Mouse (Mus musculus) CH12.LX (cell line): ENCODE data around the gene Endou. TPM values are rescaled to one million over a fixed set of nuclear protein-coding genes. Genes with fewer than 3 reads are reported as not detected.
A peak's percentile ranks its signal among the peaks of the same experiment; 100 is the strongest.

Experiments
- DNase-seq: peaks from one replicate; pipeline ENCODE4 v3.0.0-alpha.2; 2013; ENCODE audit errors: extremely low read depth
- H3K27ac ChIP-seq: 2 replicates; pipeline ENCODE4 v1.5.1; 2012; ENCODE audit warnings: low read depth, mild to moderate bottlenecking, control low read depth, moderate library complexity; ENCODE audit not compliant: insufficient read depth
- H3K27me3 ChIP-seq: replicated peaks from 2 replicates; pipeline ENCODE3; 2012; ENCODE audit warnings: inconsistent platforms
- H3K36me3 ChIP-seq, 2 experiments: replicated peaks in 1 of 2; 2 replicates each; pipeline versions ENCODE3 to v1.6.1; 2012; ENCODE audit warnings: inconsistent platforms in 1 of 2, low read length in 1 of 2, mild to moderate bottlenecking in 1 of 2, mixed read lengths in 1 of 2, moderate library complexity in 1 of 2; ENCODE audit not compliant: control insufficient read depth in 1 of 2, insufficient read depth in 1 of 2
- H3K4me1 ChIP-seq, 2 experiments: 2 replicates each; pipeline ENCODE4 v1.6.1; 2012; ENCODE audit warnings: inconsistent platforms in 1 of 2, moderate library complexity in 1 of 2; ENCODE audit not compliant: insufficient read depth in 2 of 2, control insufficient read depth in 1 of 2
- H3K4me2 ChIP-seq: 2 replicates; pipeline ENCODE4 v1.6.1; 2012; ENCODE audit warnings: low read depth, mild to moderate bottlenecking, control low read depth; ENCODE audit not compliant: poor library complexity, insufficient read depth, severe bottlenecking
- H3K4me3 ChIP-seq, 3 experiments: fragments of 150-350 bp in 1 of 3; sonication (generic) in 1 of 3; replicated peaks in 1 of 3; 2 replicates each; pipeline versions ENCODE3 to v1.5.1; 2011 to 2012; ENCODE audit warnings: low read depth in 2 of 3, low read length in 2 of 3, mild to moderate bottlenecking in 2 of 3, moderate library complexity in 2 of 3, control low read depth in 1 of 3, improper control_type of control experiment in 1 of 3, inconsistent platforms in 1 of 3, mixed read lengths in 1 of 3; ENCODE audit not compliant: poor library complexity in 1 of 3
- H3K79me2 ChIP-seq: replicated peaks from 2 replicates; pipeline ENCODE4 v1.6.1; 2012; ENCODE audit warnings: mild to moderate bottlenecking, moderate library complexity; ENCODE audit not compliant: control insufficient read depth, poor library complexity, insufficient read depth, severe bottlenecking; ENCODE audit errors: extremely low read depth
- H3K9ac ChIP-seq: 2 replicates; pipeline ENCODE4 v1.6.1; 2012; ENCODE audit warnings: low read depth, mild to moderate bottlenecking, control low read depth, moderate library complexity; ENCODE audit not compliant: insufficient read depth
- H3K9me3 ChIP-seq: replicated peaks from 2 replicates; pipeline ENCODE3; 2012; ENCODE audit warnings: low read length, inconsistent platforms, mixed read lengths
- BHLHE40 ChIP-seq: IDR thresholded peaks from 2 replicates; pipeline ENCODE4 v1.6.1; 2011; ENCODE audit warnings: mild to moderate bottlenecking, low read depth, low read length, improper control_type of control experiment
- CHD1 ChIP-seq: IDR thresholded peaks from 2 replicates; pipeline ENCODE4 v1.6.1; 2012; ENCODE audit warnings: low read depth, low read length, improper control_type of control experiment, inconsistent platforms
- CHD2 ChIP-seq: IDR thresholded peaks from 2 replicates; pipeline ENCODE4 v1.6.1; 2011; ENCODE audit warnings: low read length, improper control_type of control experiment
- CTCF ChIP-seq, 2 experiments: IDR thresholded peaks in 1 of 2; conservative IDR thresholded peaks in 1 of 2; 2 replicates each; pipeline ENCODE4 v1.5.1; 2011 to 2012; ENCODE audit warnings: low read depth in 2 of 2, low read length in 2 of 2, improper control_type of control experiment in 1 of 2, inconsistent platforms in 1 of 2, mild to moderate bottlenecking in 1 of 2, moderate library complexity in 1 of 2
- E2F4 ChIP-seq: IDR thresholded peaks from 2 replicates; pipeline ENCODE4 v1.6.1; 2011; ENCODE audit warnings: low read depth, low read length, improper control_type of control experiment; ENCODE audit not compliant: insufficient replicate concordance
- ELF1 ChIP-seq: IDR thresholded peaks from 2 replicates; pipeline ENCODE4 v1.6.1; 2014; ENCODE audit warnings: low read depth, mild to moderate bottlenecking, inconsistent platforms, low read length, improper control_type of control experiment
- ETS1 ChIP-seq: conservative IDR thresholded peaks from 2 replicates; pipeline ENCODE4 v1.6.1; 2012; ENCODE audit warnings: low read depth, mild to moderate bottlenecking, inconsistent platforms, low read length, improper control_type of control experiment, moderate library complexity
- GABPA ChIP-seq: IDR thresholded peaks from 2 replicates; pipeline ENCODE4 v1.6.1; 2012; ENCODE audit warnings: low read depth, low read length, improper control_type of control experiment, inconsistent platforms; ENCODE audit not compliant: insufficient replicate concordance
- IRF4 ChIP-seq: IDR thresholded peaks from 2 replicates; pipeline ENCODE4 v1.6.1; 2014; ENCODE audit warnings: low read depth, mild to moderate bottlenecking, inconsistent platforms, low read length, improper control_type of control experiment
- JUN ChIP-seq: IDR thresholded peaks from 2 replicates; pipeline ENCODE4 v1.6.1; 2011; ENCODE audit warnings: low read depth, mild to moderate bottlenecking, low read length, improper control_type of control experiment, moderate library complexity; ENCODE audit not compliant: insufficient read depth
- JUND ChIP-seq: conservative IDR thresholded peaks from 2 replicates; pipeline ENCODE4 v1.6.1; 2011; ENCODE audit warnings: low read depth, low read length, improper control_type of control experiment
- MAX ChIP-seq: IDR thresholded peaks from 2 replicates; pipeline ENCODE4 v1.6.1; 2011; ENCODE audit warnings: low read length, improper control_type of control experiment
- MAZ ChIP-seq: IDR thresholded peaks from 2 replicates; pipeline ENCODE4 v1.6.1; 2012; ENCODE audit warnings: low read depth, mild to moderate bottlenecking, inconsistent platforms, low read length, improper control_type of control experiment, moderate library complexity
- MEF2A ChIP-seq: IDR thresholded peaks from 2 replicates; pipeline ENCODE4 v1.6.1; 2014; ENCODE audit warnings: low read depth, mild to moderate bottlenecking, inconsistent platforms, low read length, improper control_type of control experiment, borderline replicate concordance
- MXI1 ChIP-seq: IDR thresholded peaks from 2 replicates; pipeline ENCODE4 v1.6.1; 2011; ENCODE audit warnings: mild to moderate bottlenecking, low read depth, low read length, improper control_type of control experiment
- NELFE ChIP-seq: IDR thresholded peaks from 2 replicates; pipeline ENCODE4 v1.6.1; 2011; ENCODE audit warnings: low read depth, low read length, improper control_type of control experiment
- NRF1 ChIP-seq: IDR thresholded peaks from 2 replicates; pipeline ENCODE4 v1.6.1; 2014; ENCODE audit warnings: low read depth, mild to moderate bottlenecking, inconsistent platforms, low read length, improper control_type of control experiment, moderate library complexity
- PAX5 ChIP-seq: IDR thresholded peaks from 2 replicates; pipeline ENCODE4 v1.6.1; 2012; ENCODE audit warnings: low read length, inconsistent platforms, mixed read lengths
- POLR2A ChIP-seq: IDR thresholded peaks from 2 replicates; pipeline ENCODE4 v1.6.1; 2011; ENCODE audit warnings: low read depth, mild to moderate bottlenecking, improper control_type of control experiment, low read length
- POLR2AphosphoS2 ChIP-seq: IDR thresholded peaks from 2 replicates; pipeline ENCODE4 v1.6.1; 2011; ENCODE audit warnings: low read depth, low read length, improper control_type of control experiment
- RAD21 ChIP-seq: IDR thresholded peaks from 2 replicates; pipeline ENCODE4 v1.6.1; 2011; ENCODE audit warnings: low read depth, mild to moderate bottlenecking, low read length, improper control_type of control experiment, moderate library complexity
- RCOR1 ChIP-seq: conservative IDR thresholded peaks from 2 replicates; pipeline ENCODE4 v1.6.1; 2012; ENCODE audit warnings: low read depth, mild to moderate bottlenecking, inconsistent platforms, low read length, improper control_type of control experiment
- SIN3A ChIP-seq: IDR thresholded peaks from 2 replicates; pipeline ENCODE4 v1.6.1; 2012; ENCODE audit warnings: low read length, improper control_type of control experiment, inconsistent platforms
- SMC3 ChIP-seq: IDR thresholded peaks from 2 replicates; pipeline ENCODE4 v1.6.1; 2011; ENCODE audit warnings: low read depth, low read length, improper control_type of control experiment
- TCF12 ChIP-seq: IDR thresholded peaks from 2 replicates; pipeline ENCODE4 v1.6.1; 2014; ENCODE audit warnings: low read depth, mild to moderate bottlenecking, inconsistent platforms, low read length, improper control_type of control experiment
- USF1 ChIP-seq: IDR thresholded peaks from 2 replicates; pipeline ENCODE4 v1.6.1; 2014; ENCODE audit warnings: low read depth, mild to moderate bottlenecking, inconsistent platforms, low read length, improper control_type of control experiment
- ZC3H11A ChIP-seq: IDR thresholded peaks from 2 replicates; pipeline ENCODE4 v1.6.1; 2012; ENCODE audit warnings: low read depth, mild to moderate bottlenecking, inconsistent platforms, low read length, improper control_type of control experiment
- ZKSCAN1 ChIP-seq: IDR thresholded peaks from 2 replicates; pipeline ENCODE4 v1.6.1; 2012; ENCODE audit warnings: low read depth, inconsistent platforms, low read length, improper control_type of control experiment, borderline replicate concordance
- ZNF384 ChIP-seq: IDR thresholded peaks from 2 replicates; pipeline ENCODE4 v1.6.1; 2012; ENCODE audit warnings: low read depth, low read length, improper control_type of control experiment, inconsistent platforms
- dilution Hi-C: fragments of 300-500 bp; cut with MboI; formaldehyde crosslinking; loops from 2 replicates; pipeline ENCODE4 v1.14.3; 2020; ENCODE audit warnings: low sequenced_read_pairs; ENCODE audit not compliant: extremely low pct_unique_long_range_greater_than_20kb, extremely low pct_ligation_motif_present
- in situ Hi-C: fragments of 300-500 bp; cut with MboI; formaldehyde crosslinking; loops from 3 replicates; pipeline ENCODE4 v1.14.3; 2019; ENCODE audit warnings: low sequenced_read_pairs, low pct_ligation_motif_present, low pct_unique_long_range_greater_than_20kb, mixed read lengths
- polyA plus RNA-seq: library from polyadenylated mRNA; unstranded; fragments of >175 nt; gene quantifications from 2 replicates; pipeline ENCODE4 v1.2.1, GENCODE M21; 2012; ENCODE audit warnings: low read depth; ENCODE audit not compliant: insufficient read length
- total RNA-seq, 2 experiments: library from RNA; depleted of rRNA; stranded (reverse); fragments of 300-350 nt in 1 of 2; fragments of >200 nt in 1 of 2; gene quantifications; 2 replicates each; pipeline ENCODE4 v1.2.3; 2012 to 2014

The Endou gene
- total and polyA plus RNA-seq, 3 experiments: 49.5 to 66.9 (median 64.0) TPM

DNA sequence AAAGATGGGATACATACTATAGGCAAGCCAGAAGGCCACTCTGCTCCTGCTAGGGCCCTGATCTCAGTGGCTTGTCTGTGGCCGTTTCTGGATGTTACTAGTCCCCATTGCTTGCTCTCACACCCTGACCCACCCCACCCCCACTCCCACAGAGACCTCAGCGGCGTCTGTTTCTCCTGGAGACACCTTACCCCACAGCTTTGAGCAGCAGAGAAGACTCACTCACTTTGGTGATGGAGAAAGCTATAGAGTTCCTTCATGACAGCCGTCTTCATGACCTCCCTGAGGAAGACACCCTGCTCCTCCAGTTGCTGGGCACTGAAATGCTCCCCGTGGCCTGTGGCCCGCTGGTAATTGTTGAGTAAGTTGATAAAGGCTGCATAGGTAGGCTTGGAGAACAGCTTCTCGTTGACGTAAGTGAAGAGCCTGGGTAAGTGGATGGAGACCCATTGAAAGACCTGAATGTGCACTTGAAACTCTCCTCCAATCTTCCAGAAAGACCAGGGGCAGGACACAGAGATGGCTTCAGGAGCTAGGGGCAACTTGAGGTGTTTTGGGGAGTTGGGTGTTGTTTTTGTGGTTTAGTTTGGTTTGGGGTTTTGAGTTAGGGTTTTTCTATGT, 12.5 kb downstream of the Endou start:
- peaks cover 12% of the 10 kb centered on the region for H3K9me3 ChIP-seq
- no peak overlapping the region for H3K9ac ChIP-seq
- no peak for DNase-seq
- in situ Hi-C loops: loop anchor here (5.0 to 10.0 kb wide), 5 partner anchors 34 to 226 kb away; partner anchors contain the start of gene Slc48a1
- peaks cover 38 to 71% of the 10 kb centered on the region in 2 experiments for H3K36me3 ChIP-seq
- H3K4me3 ChIP-seq: no peak overlapping the region
- no peak overlapping the region for H3K27ac ChIP-seq
- H3K27me3 ChIP-seq: no peaks in the 10 kb centered on the region
- no peak for TF ChIP-seq MXI1
- no peak for TF ChIP-seq MAZ
- no peak for TF ChIP-seq SMC3
- no peak for TF ChIP-seq PAX5
- TF ChIP-seq CHD1: no peak
- no peak for TF ChIP-seq POLR2AphosphoS2
- no peak for TF ChIP-seq POLR2A
- TF ChIP-seq, all 38 proteins: peak for 0
- dilution Hi-C loops: no loop called here
- Histone ChIP-seq H3K4me1 (peaks cover 45 to 75% of the 10 kb centered on the region in 2 experiments), H3K79me2 (peaks cover 4% of the 10 kb centered on the region), H3K4me2 (no peak overlapping the region)

DNA sequence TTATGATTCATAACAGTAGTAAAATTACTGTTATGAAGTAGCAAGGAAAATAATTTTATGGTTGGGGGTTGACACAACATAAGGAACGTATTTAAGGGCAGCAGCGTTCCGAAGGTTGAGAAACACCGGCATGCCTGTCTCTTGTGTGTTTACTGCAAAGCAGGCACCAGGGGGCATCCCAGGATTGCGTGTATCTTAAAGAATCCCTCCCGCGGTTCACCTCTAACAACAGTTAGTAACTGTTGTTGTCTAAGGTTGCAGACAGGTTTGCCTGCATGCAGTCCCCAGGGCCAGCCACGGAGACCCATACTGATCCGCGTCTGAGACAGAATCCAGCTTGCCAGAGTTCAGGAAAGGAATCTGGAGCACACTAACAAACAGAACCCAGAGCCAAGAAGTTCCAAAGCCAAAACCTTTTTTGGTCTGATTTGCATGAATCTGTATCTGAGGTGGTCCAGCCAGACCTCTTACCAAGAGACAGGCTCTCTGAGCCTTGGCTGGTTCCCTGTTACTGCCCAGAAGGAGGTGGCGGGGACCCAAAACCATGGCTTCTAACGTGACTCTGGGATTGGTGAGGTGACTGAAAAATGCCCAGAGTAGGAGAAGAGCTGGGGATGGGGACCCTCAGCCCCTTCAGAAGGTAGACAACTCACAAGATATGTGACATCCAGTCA, 13.1 kb downstream of the Endou start:
- DNase-seq: peak; percentile 91
- H3K9me3 ChIP-seq: peaks cover 9% of the 10 kb centered on the region
- no peaks in the 10 kb centered on the region for H3K27me3 ChIP-seq
- in situ Hi-C loops (loop anchor here (5.0 to 10.0 kb wide), 5 partner anchors 34 to 227 kb away; partner anchors contain the start of gene Slc48a1), dilution Hi-C loops (no loop called here)
- no peak overlapping the region for H3K9ac ChIP-seq
- no peak overlapping the region for H3K4me3 ChIP-seq
- peaks cover 45 to 71% of the 10 kb centered on the region in 2 experiments for H3K36me3 ChIP-seq
- H3K79me2 ChIP-seq: peaks cover 4% of the 10 kb centered on the region
- no peak overlapping the region for H3K27ac ChIP-seq
- 0 out of 2 replicates have a peak overlapping the region, but pooled peaks have one; percentile 11 for H3K4me2 ChIP-seq
- H3K4me1 ChIP-seq: peaks cover 45 to 69% of the 10 kb centered on the region in 2 experiments
- peak; percentile 66 to 98 for TF ChIP-seq CTCF (conservative IDR thresholded peaks at IDR 0.05 in 1 of 2, IDR thresholded peaks at IDR 0.05 in 1 of 2; ENCODE audit: low read depth in 2 of 2, low read length in 2 of 2)
- TF ChIP-seq ZNF384: no peak
- TF ChIP-seq CHD2: no peak
- TF ChIP-seq CHD1: no peak
- 0 out of 2 replicates have a peak, but pooled peaks have one; percentile 10 for TF ChIP-seq ETS1
- TF ChIP-seq ZC3H11A: peak; percentile 89
- peak; percentile 82 for TF ChIP-seq MXI1
- TF ChIP-seq USF1: no peak
- no peak for TF ChIP-seq ZKSCAN1
- TF ChIP-seq POLR2A: peak; percentile 29; the same call in 1 of the 2 replicates
- 0 out of 2 replicates have a peak, but pooled peaks have one; percentile 25 for TF ChIP-seq TCF12
- TF ChIP-seq JUN: no peak
- peak; percentile 38; the same call in 1 of the 2 replicates for TF ChIP-seq NELFE
- peak; percentile 2; the same call in 1 of the 2 replicates for TF ChIP-seq JUND
- peak; percentile 36; the same call in 1 of the 2 replicates for TF ChIP-seq BHLHE40
- peak; percentile 33; the same call in 1 of the 2 replicates for TF ChIP-seq IRF4
- TF ChIP-seq SMC3: peak; percentile 99
- peak; percentile 56; the same call in 1 of the 2 replicates for TF ChIP-seq MAX
- 0 out of 2 replicates have a peak, but pooled peaks have one; percentile 11 for TF ChIP-seq NRF1
- TF ChIP-seq RAD21: no peak; the same call in none of the 2 replicates
- peak; percentile 88 for TF ChIP-seq SIN3A
- TF ChIP-seq GABPA: no peak
- no peak; the same call in 1 of the 2 replicates for TF ChIP-seq RCOR1
- 0 out of 2 replicates have a peak, but pooled peaks have one; percentile 8 for TF ChIP-seq ELF1
- TF ChIP-seq E2F4: no peak
- TF ChIP-seq MEF2A: 0 out of 2 replicates have a peak, but pooled peaks have one; percentile 45
